Comparison of ENCODE assay signal across 12 mouse cellular contexts in genomic region chr10:57437898-57438297, GRCm38 (mm10). TPM values are rescaled to one million over a fixed set of nuclear protein-coding genes. Genes with fewer than 3 reads are reported as not detected.
A peak's percentile ranks its signal among the peaks of the same experiment; 100 is the strongest.
DNase-seq lines count a peak whose midpoint lies in the region; ATAC-seq lines count a peak whose summit lies in the region.
"Had no signal": no experiment of that assay in that cellular context is flagged by ENCODE, and none has a peak within 500 bp of the region (broad histone marks: within the 10 kb centered on the region; RNA-seq: fewer than 3 reads in every experiment).

No protein-coding gene starts in this region.

- no peak overlapping the region for H3K9ac ChIP-seq in forebrain, embryonic 13.5 days
- H3K9ac ChIP-seq in forebrain, embryonic 14.5 days (ENCODE audit: low read length) = no peak overlapping the region
- H3K9ac ChIP-seq in stomach, embryonic 16.5 days (ENCODE audit: low read length) = no peak overlapping the region

- H3K9me3 ChIP-seq in forebrain, embryonic 13.5 days (replicated peaks) = no peaks in the 10 kb centered on the region
- H3K9me3 ChIP-seq in forebrain, embryonic 14.5 days (replicated peaks; ENCODE audit: control insufficient read depth, low read length) = no peaks in the 10 kb centered on the region
- no peaks in the 10 kb centered on the region for H3K9me3 ChIP-seq in stomach, embryonic 16.5 days (replicated peaks; ENCODE audit: control insufficient read depth, low read length)

- 0 out of 2 replicates have a peak, but pooled peaks have one; percentile 16 for ATAC-seq in forebrain, embryonic 13.5 days
- no peak for ATAC-seq in forebrain, embryonic 14.5 days
- ATAC-seq in stomach, embryonic 16.5 days (ENCODE audit: insufficient read depth, low FRiP score) = peak; percentile 56; the same call in 1 of the 2 replicates

- no peak overlapping the region for H3K4me3 ChIP-seq in forebrain, embryonic 13.5 days
- H3K4me3 ChIP-seq in forebrain, embryonic 14.5 days (ENCODE audit: low read depth, low read length) = no peak overlapping the region
- H3K4me3 ChIP-seq in stomach, embryonic 16.5 days (replicated peaks; ENCODE audit: low read length) = no peak overlapping the region
- H3K4me3 ChIP-seq: gastrocnemius, adult 2 months had no signal

- H3K27me3 ChIP-seq in forebrain, embryonic 13.5 days = no peaks in the 10 kb centered on the region
- H3K27me3 ChIP-seq in forebrain, embryonic 14.5 days (replicated peaks; ENCODE audit: control insufficient read depth, insufficient read depth, low read length) = no peaks in the 10 kb centered on the region
- H3K27me3 ChIP-seq in stomach, embryonic 16.5 days (ENCODE audit: control insufficient read depth, insufficient read depth, low read length) = no peaks in the 10 kb centered on the region

- no peak overlapping the region for H3K27ac ChIP-seq in forebrain, embryonic 13.5 days
- H3K27ac ChIP-seq in forebrain, embryonic 14.5 days (ENCODE audit: low read depth, low read length) = no peak overlapping the region
- H3K27ac ChIP-seq in stomach, embryonic 16.5 days (ENCODE audit: low read length) = no peak overlapping the region
- H3K27ac ChIP-seq: gastrocnemius, adult 2 months had no signal

- H3K4me2 ChIP-seq in forebrain, embryonic 13.5 days = no peak overlapping the region
- no peak overlapping the region for H3K4me2 ChIP-seq in forebrain, embryonic 14.5 days (ENCODE audit: low read length)
- H3K4me2 ChIP-seq in stomach, embryonic 16.5 days (ENCODE audit: low read depth, low read length) = no peak overlapping the region

- DNase-seq in forebrain, embryonic 14.5 days (ENCODE audit: low spot score) = no peak
- peak; percentile 16 for DNase-seq in kidney, postnatal 10 days
- DNase-seq in kidney, postnatal 14 days = no peak
- DNase-seq in urinary bladder, postnatal 25 days (ENCODE audit: low spot score) = peak; percentile 11
- DNase-seq in urinary bladder, postnatal 10 days (ENCODE audit: low spot score) = no peak
- DNase-seq in thymus, postnatal 25 days = no peak
- DNase-seq: cerebellum, adult 9-10 months; gastrocnemius, adult 2 months; layer of hippocampus, adult 9-11 months; right cerebral cortex, postnatal 4 days had no signal

- H3K4me1 ChIP-seq in forebrain, embryonic 13.5 days = no peaks in the 10 kb centered on the region
- H3K4me1 ChIP-seq in forebrain, embryonic 14.5 days (ENCODE audit: control insufficient read depth, insufficient read depth, low read length) = no peaks in the 10 kb centered on the region
- no peaks in the 10 kb centered on the region for H3K4me1 ChIP-seq in stomach, embryonic 16.5 days (ENCODE audit: control insufficient read depth, insufficient read depth, low read length)

- no peaks in the 10 kb centered on the region for H3K36me3 ChIP-seq in forebrain, embryonic 13.5 days (ENCODE audit: poor library complexity, severe bottlenecking)
- H3K36me3 ChIP-seq in forebrain, embryonic 14.5 days (ENCODE audit: control insufficient read depth, insufficient read depth, low read length) = no peaks in the 10 kb centered on the region
- H3K36me3 ChIP-seq in stomach, embryonic 16.5 days (ENCODE audit: control insufficient read depth, insufficient read depth, low read length) = no peaks in the 10 kb centered on the region

- 83% methylated on average over 2 of the region's 2 CpGs for WGBS in forebrain, embryonic 13.5 days
- WGBS in forebrain, embryonic 14.5 days = 86% methylated on average over 2 of the region's 2 CpGs
- WGBS in stomach, embryonic 16.5 days = 78% methylated on average over 2 of the region's 2 CpGs

RNA-seq across cellular contexts. Expression of gene Hsf2, which starts 48.3 kb away (rescaled TPM):
- 82.0 and 86.3 TPM in 2 replicates for polyA plus RNA-seq in forebrain, embryonic 13.5 days (2015; fragmentation: Nextera tagmentation; extraction: Ambion mirVana)
- polyA plus RNA-seq in forebrain, embryonic 14.5 days (2014; fragmentation: Nextera tagmentation; extraction: Ambion mirVana) = 56.0 and 63.5 TPM in 2 replicates
- polyA plus RNA-seq in stomach, embryonic 16.5 days (2015; fragmentation: Nextera tagmentation; extraction: Ambion mirVana) = 21.3 and 21.8 TPM in 2 replicates

Comparison
In these comparisons a context has a peak if more than half of its experiments do, and no peak if none do; other contexts are left out.
1. DNase-seq: peak in kidney, postnatal 10 days (single experiment) and urinary bladder, postnatal 25 days (single experiment); none in forebrain, embryonic 14.5 days (single experiment), kidney, postnatal 14 days (single experiment), urinary bladder, postnatal 10 days (single experiment) and thymus, postnatal 25 days (single experiment).